Mouse (Mus musculus): ENCODE data around the gene Cep72. TPM values are rescaled to one million over a fixed set of nuclear protein-coding genes. Genes with fewer than 3 reads are reported as not detected.
A peak's percentile ranks its signal among the peaks of the same experiment; 100 is the strongest.
"Not testable (repeated sequence)": the region's sequence is repeated elsewhere in the genome, so short reads cannot be mapped to it uniquely, and the experiment has no call there.

The Cep72 gene
- polyA plus RNA-seq, 1 experiment from 2014 or later, result 7.6 TPM

- H3K4me2 ChIP-seq (ENCODE audit: low read depth, low read length); H3K9ac ChIP-seq (replicated peaks; ENCODE audit: low read depth, low read length); H3K27ac ChIP-seq (ENCODE audit: low read depth, low read length); H3K36me3 ChIP-seq (ENCODE audit: control insufficient read depth, insufficient read depth, low read length); H3K4me1 ChIP-seq (ENCODE audit: control insufficient read depth, insufficient read depth, low read length); H3K4me3 ChIP-seq (ENCODE audit: low read depth, low read length); H3K9me3 ChIP-seq (ENCODE audit: control insufficient read depth, low read length); H3K27me3 ChIP-seq (ENCODE audit: control insufficient read depth, insufficient read depth, low read length); ATAC-seq (ENCODE audit: low read depth): not testable (repeated sequence)
- WGBS, result 90% methylated on average over 8 of the region's 8 CpGs
Observed at GRCm38 (mm10) chr13:74019006-74019405, 43.1 kb downstream of the Cep72 start.

- no peak for ATAC-seq (ENCODE audit: low read depth)
- H3K9ac ChIP-seq (replicated peaks; ENCODE audit: low read depth, low read length), result no peak overlapping the region
- H3K9me3 ChIP-seq (ENCODE audit: control insufficient read depth, low read length), result no peaks in the 10 kb centered on the region
- no peaks in the 10 kb centered on the region for H3K27me3 ChIP-seq (ENCODE audit: control insufficient read depth, insufficient read depth, low read length)
- no peak overlapping the region for H3K27ac ChIP-seq (ENCODE audit: low read depth, low read length)
- H3K4me2 ChIP-seq (ENCODE audit: low read depth, low read length), result no peak overlapping the region
- H3K4me3 ChIP-seq (ENCODE audit: low read depth, low read length), result no peak overlapping the region
- no peaks in the 10 kb centered on the region for H3K4me1 ChIP-seq (ENCODE audit: control insufficient read depth, insufficient read depth, low read length)
- 78% methylated on average over 4 of the region's 4 CpGs for WGBS
- no peaks in the 10 kb centered on the region for H3K36me3 ChIP-seq (ENCODE audit: control insufficient read depth, insufficient read depth, low read length)
Observed at GRCm38 (mm10) chr13:74017426-74017825, 44.7 kb downstream of the Cep72 start.

- no peak overlapping the region for H3K9ac ChIP-seq (replicated peaks; ENCODE audit: low read depth, low read length)
- H3K27me3 ChIP-seq (ENCODE audit: control insufficient read depth, insufficient read depth, low read length), result no peaks in the 10 kb centered on the region
- no peak overlapping the region for H3K4me3 ChIP-seq (ENCODE audit: low read depth, low read length)
- WGBS, result 74% methylated on average over 4 of the region's 4 CpGs
- H3K36me3 ChIP-seq (ENCODE audit: control insufficient read depth, insufficient read depth, low read length), result no peaks in the 10 kb centered on the region
- 0 out of 2 replicates have a peak, but pooled peaks cover 3% of the 10 kb centered on the region for H3K4me1 ChIP-seq (ENCODE audit: control insufficient read depth, insufficient read depth, low read length)
- no peak overlapping the region for H3K4me2 ChIP-seq (ENCODE audit: low read depth, low read length)
- H3K27ac ChIP-seq (ENCODE audit: low read depth, low read length), result no peak overlapping the region
- no peak for ATAC-seq (ENCODE audit: low read depth)
- no peaks in the 10 kb centered on the region for H3K9me3 ChIP-seq (ENCODE audit: control insufficient read depth, low read length)
Observed at GRCm38 (mm10) chr13:74015908-74016307, 46.2 kb downstream of the Cep72 start.

GRCm38 (mm10) chr13:74010678-74011077 lies 51.4 kb downstream of the Cep72 start:
- ATAC-seq (ENCODE audit: low read depth), result peak; percentile 32
- WGBS, result 12% methylated on average over 3 of the region's 3 CpGs
- H3K9me3 ChIP-seq (ENCODE audit: control insufficient read depth, low read length), result no peaks in the 10 kb centered on the region

GRCm38 (mm10) chr13:74009791-74010614 lies 52.1 kb downstream of the Cep72 start:
- peak overlapping the region; percentile 51 for H3K9ac ChIP-seq (replicated peaks; ENCODE audit: low read depth, low read length)
- H3K9me3 ChIP-seq (ENCODE audit: control insufficient read depth, low read length), result no peaks in the 10 kb centered on the region
- no peaks in the 10 kb centered on the region for H3K36me3 ChIP-seq (ENCODE audit: control insufficient read depth, insufficient read depth, low read length)
- H3K27ac ChIP-seq (ENCODE audit: low read depth, low read length), result peak overlapping the region; percentile 58
- no peaks in the 10 kb centered on the region for H3K27me3 ChIP-seq (ENCODE audit: control insufficient read depth, insufficient read depth, low read length)
- H3K4me2 ChIP-seq (ENCODE audit: low read depth, low read length), result peak overlapping the region; percentile 95
- under 1% methylated on average over 55 of the region's 55 CpGs for WGBS
- peak; percentile 74 for ATAC-seq (ENCODE audit: low read depth)
- 0 out of 2 replicates have a peak, but pooled peaks cover 5% of the 10 kb centered on the region for H3K4me1 ChIP-seq (ENCODE audit: control insufficient read depth, insufficient read depth, low read length)
- peak overlapping the region; percentile 63 for H3K4me3 ChIP-seq (ENCODE audit: low read depth, low read length)

More at GRCm38 (mm10) chr13:74010678-74011077, 51.4 kb downstream of the Cep72 start:
- Histone ChIP-seq H3K27me3 (ENCODE audit: control insufficient read depth, insufficient read depth, low read length) (no peaks in the 10 kb centered on the region), H3K27ac (ENCODE audit: low read depth, low read length) (peak overlapping the region; percentile 58), H3K36me3 (ENCODE audit: control insufficient read depth, insufficient read depth, low read length) (no peaks in the 10 kb centered on the region), H3K4me1 (ENCODE audit: control insufficient read depth, insufficient read depth, low read length) (0 out of 2 replicates have a peak, but pooled peaks cover 5% of the 10 kb centered on the region), H3K4me2 (ENCODE audit: low read depth, low read length) (peak overlapping the region; percentile 95), H3K4me3 (ENCODE audit: low read depth, low read length) (peak overlapping the region; percentile 63), H3K9ac (replicated peaks; ENCODE audit: low read depth, low read length) (peak overlapping the region; percentile 51)

- H3K4me2 ChIP-seq (ENCODE audit: low read depth, low read length), result peak within 1 kb of the TSS; percentile 95
- H3K9me3 ChIP-seq (ENCODE audit: control insufficient read depth, low read length), result no peaks in the 10 kb centered on the region
- peak; percentile 92 for ATAC-seq (ENCODE audit: low read depth)
- peak within 1 kb of the TSS; percentile 51 for H3K9ac ChIP-seq (replicated peaks; ENCODE audit: low read depth, low read length)
- under 1% methylated on average over 56 of the region's 56 CpGs for WGBS
- H3K4me1 ChIP-seq (ENCODE audit: control insufficient read depth, insufficient read depth, low read length), result 0 out of 2 replicates have a peak, but pooled peaks cover 5% of the 10 kb centered on the region
- H3K4me3 ChIP-seq (ENCODE audit: low read depth, low read length), result peak within 1 kb of the TSS; percentile 63
- H3K36me3 ChIP-seq (ENCODE audit: control insufficient read depth, insufficient read depth, low read length), result no peaks in the 10 kb centered on the region
- peak within 1 kb of the TSS; percentile 58 for H3K27ac ChIP-seq (ENCODE audit: low read depth, low read length)
- H3K27me3 ChIP-seq (ENCODE audit: control insufficient read depth, insufficient read depth, low read length), result no peaks in the 10 kb centered on the region
Observed at GRCm38 (mm10) chr13:74008948-74009718, 53.0 kb downstream of the Cep72 start, which contains the start of gene Tppp. Tppp (plus strand) TSS chr13:74009407.

GRCm38 (mm10) chr13:74008216-74008615 lies 53.9 kb downstream of the Cep72 start:
- H3K9me3 ChIP-seq (ENCODE audit: control insufficient read depth, low read length); H3K36me3 ChIP-seq (ENCODE audit: control insufficient read depth, insufficient read depth, low read length); ATAC-seq (ENCODE audit: low read depth); H3K4me2 ChIP-seq (ENCODE audit: low read depth, low read length); H3K4me3 ChIP-seq (ENCODE audit: low read depth, low read length); H3K4me1 ChIP-seq (ENCODE audit: control insufficient read depth, insufficient read depth, low read length); H3K27me3 ChIP-seq (ENCODE audit: control insufficient read depth, insufficient read depth, low read length); H3K27ac ChIP-seq (ENCODE audit: low read depth, low read length); H3K9ac ChIP-seq (replicated peaks; ENCODE audit: low read depth, low read length): not testable (repeated sequence)
- 83% methylated on average over 2 of the region's 2 CpGs for WGBS

GRCm38 (mm10) chr13:74006881-74007280 lies 55.2 kb downstream of the Cep72 start:
- WGBS, result 94% methylated on average over 4 of the region's 4 CpGs
- not testable (repeated sequence) for H3K27me3 ChIP-seq (ENCODE audit: control insufficient read depth, insufficient read depth, low read length); H3K36me3 ChIP-seq (ENCODE audit: control insufficient read depth, insufficient read depth, low read length); ATAC-seq (ENCODE audit: low read depth); H3K9ac ChIP-seq (replicated peaks; ENCODE audit: low read depth, low read length); H3K4me2 ChIP-seq (ENCODE audit: low read depth, low read length); H3K4me3 ChIP-seq (ENCODE audit: low read depth, low read length); H3K9me3 ChIP-seq (ENCODE audit: control insufficient read depth, low read length); H3K4me1 ChIP-seq (ENCODE audit: control insufficient read depth, insufficient read depth, low read length); H3K27ac ChIP-seq (ENCODE audit: low read depth, low read length)

- H3K27ac ChIP-seq (ENCODE audit: low read depth, low read length), result no peak overlapping the region
- no peaks in the 10 kb centered on the region for H3K4me1 ChIP-seq (ENCODE audit: control insufficient read depth, insufficient read depth, low read length)
- H3K4me3 ChIP-seq (ENCODE audit: low read depth, low read length), result no peak overlapping the region
- H3K36me3 ChIP-seq (ENCODE audit: control insufficient read depth, insufficient read depth, low read length), result no peaks in the 10 kb centered on the region
- ATAC-seq (ENCODE audit: low read depth), result no peak
- H3K9ac ChIP-seq (replicated peaks; ENCODE audit: low read depth, low read length), result no peak overlapping the region
- WGBS, result 78% methylated on average over 4 of the region's 4 CpGs
- no peaks in the 10 kb centered on the region for H3K9me3 ChIP-seq (ENCODE audit: control insufficient read depth, low read length)
- H3K4me2 ChIP-seq (ENCODE audit: low read depth, low read length), result no peak overlapping the region
- no peaks in the 10 kb centered on the region for H3K27me3 ChIP-seq (ENCODE audit: control insufficient read depth, insufficient read depth, low read length)
Observed at GRCm38 (mm10) chr13:74001492-74001891, 60.6 kb downstream of the Cep72 start.
